Mouse (Mus musculus) midbrain, embryonic 15.5 days (tissue): ENCODE results near the gene Mapk10. TPM values are rescaled to one million over a fixed set of nuclear protein-coding genes. Genes with fewer than 3 reads are reported as not detected.
"Not testable (repeated sequence)": the region's sequence is repeated elsewhere in the genome, so short reads cannot be mapped to it uniquely, and the experiment has no call there.

Experiments
- ATAC-seq: fragments of 200-750 bp; cut with Nextera tagmentation; replicated peaks from 2 replicates; pipeline ENCODE4 v1.8.0; 2017; ENCODE audit warnings: moderate TSS enrichment
- H3K27ac ChIP-seq: fragments of 300-500 bp; sonication (generic); 2 replicates; pipeline ENCODE4 v1.5.1; 2015; ENCODE audit warnings: mild to moderate bottlenecking, inconsistent platforms
- H3K27me3 ChIP-seq: fragments of 300-500 bp; sonication (generic); replicated peaks from 2 replicates; pipeline ENCODE4 v1.6.1; 2015; ENCODE audit warnings: inconsistent platforms
- H3K36me3 ChIP-seq: fragments of 300-500 bp; sonication (generic); replicated peaks from 2 replicates; pipeline ENCODE4 v1.6.1; 2015; ENCODE audit warnings: inconsistent platforms
- H3K4me1 ChIP-seq: fragments of 300-500 bp; sonication (generic); 2 replicates; pipeline ENCODE4 v1.6.1; 2015; ENCODE audit warnings: inconsistent platforms
- H3K4me2 ChIP-seq: fragments of 300-500 bp; sonication (generic); 2 replicates; pipeline ENCODE4 v1.6.1; 2015; ENCODE audit warnings: inconsistent platforms, mild to moderate bottlenecking, moderate library complexity
- H3K4me3 ChIP-seq: fragments of 300-500 bp; sonication (generic); 2 replicates; pipeline ENCODE4 v1.5.1; 2015; ENCODE audit warnings: mild to moderate bottlenecking, inconsistent platforms
- H3K9ac ChIP-seq: fragments of 300-500 bp; sonication (generic); 2 replicates; pipeline ENCODE4 v1.6.1; 2015; ENCODE audit warnings: mild to moderate bottlenecking, inconsistent platforms
- H3K9me3 ChIP-seq: fragments of 300-500 bp; sonication (generic); 2 replicates; pipeline ENCODE4 v1.6.1; 2016; ENCODE audit warnings: inconsistent platforms
- WGBS: fragments of 180-500 bp; shearing (Covaris S2); methylation state at CpG from one replicate; pipeline ENCODE4 v1.1.7; 2015; ENCODE audit warnings: mixed read lengths; 5-methylcytosine and 5-hydroxymethylcytosine counted together
- polyA plus RNA-seq: library from polyadenylated mRNA; unstranded; fragments of >200 nt; fragmentation: Nextera tagmentation; extraction: Ambion mirVana; gene quantifications from 2 replicates; pipeline ENCODE4 v1.2.1, GENCODE M21; 2015

The Mapk10 gene
- polyA plus RNA-seq, 1 experiment from 2014 or later = 135 TPM

DNA sequence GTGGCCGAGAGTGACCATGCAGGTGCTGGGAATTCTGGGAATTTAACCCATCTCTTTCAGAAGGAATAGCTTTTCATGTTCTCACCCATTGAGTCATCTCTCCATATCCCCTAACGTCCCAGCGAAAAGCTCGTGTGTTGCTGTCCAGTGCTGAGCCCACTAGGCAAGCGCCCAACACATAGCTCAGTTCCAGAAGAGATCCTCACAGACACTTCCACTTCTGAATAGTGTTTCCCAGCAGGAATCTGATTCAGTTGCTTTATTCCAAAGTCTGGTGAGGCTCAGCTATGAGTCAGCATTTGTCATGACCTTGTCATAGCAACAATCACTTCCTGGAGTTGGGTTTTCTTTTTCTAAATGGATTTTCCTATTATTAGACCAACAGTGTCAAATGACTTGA, 217.2 kb downstream of the Mapk10 start:
- H3K9me3 ChIP-seq = no peaks in the 10 kb centered on the region
- no peak overlapping the region for H3K27ac ChIP-seq
- H3K4me2 ChIP-seq = no peak overlapping the region
- no peaks in the 10 kb centered on the region for H3K27me3 ChIP-seq
- peaks cover 12% of the 10 kb centered on the region; the same call in 1 of the 2 replicates for H3K36me3 ChIP-seq
- no peak for ATAC-seq
- 77% methylated on average over 5 of the region's 5 CpGs for WGBS
- no peaks in the 10 kb centered on the region for H3K4me1 ChIP-seq
- no peak overlapping the region for H3K4me3 ChIP-seq
- no peak overlapping the region for H3K9ac ChIP-seq

DNA sequence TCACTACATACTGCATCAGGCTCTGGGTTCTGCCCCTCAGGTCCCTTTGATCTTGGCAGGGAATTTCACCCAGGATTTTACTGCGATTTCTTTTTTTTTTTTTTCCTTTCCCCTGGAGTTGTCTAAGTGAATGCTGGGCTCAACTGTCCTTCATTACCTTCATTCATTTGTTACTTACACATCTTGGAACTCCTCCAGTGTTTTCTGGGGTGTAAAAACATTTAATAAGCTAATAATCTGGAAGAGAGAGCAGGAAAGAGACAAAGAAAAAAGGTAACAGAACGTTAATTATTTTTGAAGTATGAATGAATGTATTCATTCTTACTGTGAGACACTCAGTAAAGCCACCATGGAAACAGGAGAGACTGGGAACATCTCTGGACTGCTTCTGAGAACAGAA, 219.4 kb downstream of the Mapk10 start:
- peaks cover 15% of the 10 kb centered on the region; the same call in 1 of the 2 replicates for H3K36me3 ChIP-seq
- H3K27me3 ChIP-seq = no peaks in the 10 kb centered on the region
- no peak overlapping the region for H3K9ac ChIP-seq
- no peak overlapping the region for H3K4me2 ChIP-seq
- ATAC-seq = no peak
- H3K4me1 ChIP-seq = no peaks in the 10 kb centered on the region
- no peak overlapping the region for H3K4me3 ChIP-seq
- no peak overlapping the region for H3K27ac ChIP-seq
- no peaks in the 10 kb centered on the region for H3K9me3 ChIP-seq
- 75% methylated on average over 2 of the region's 2 CpGs for WGBS

DNA sequence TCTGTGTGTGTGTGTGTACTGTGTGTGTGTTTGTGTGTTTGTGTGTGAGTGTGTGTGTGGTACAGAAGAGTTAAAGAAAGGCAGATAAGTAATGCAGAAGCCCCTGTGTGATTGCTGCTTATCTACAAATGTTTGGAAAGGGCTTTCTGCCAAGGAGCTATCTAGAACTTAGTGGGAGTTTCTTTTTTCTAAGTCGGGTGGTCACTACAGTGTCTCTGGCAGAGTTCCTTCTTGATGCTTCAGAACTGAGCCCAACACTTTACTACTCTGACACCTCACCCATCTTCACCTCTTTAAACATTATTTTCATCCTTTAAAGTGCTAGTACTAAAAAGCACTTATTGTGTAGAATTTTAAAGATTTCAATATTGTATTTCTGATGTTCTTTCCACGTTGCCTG, 232.8 kb downstream of the Mapk10 start:
- no peak overlapping the region for H3K27ac ChIP-seq
- no peaks in the 10 kb centered on the region for H3K36me3 ChIP-seq
- H3K4me1 ChIP-seq = peaks cover 19% of the 10 kb centered on the region
- no peak overlapping the region for H3K9ac ChIP-seq
- no peaks in the 10 kb centered on the region for H3K9me3 ChIP-seq
- WGBS = 85% methylated on average over 2 of the region's 2 CpGs
- ATAC-seq = no peak
- no peak overlapping the region for H3K4me3 ChIP-seq
- H3K4me2 ChIP-seq = no peak overlapping the region
- H3K27me3 ChIP-seq = no peaks in the 10 kb centered on the region

DNA sequence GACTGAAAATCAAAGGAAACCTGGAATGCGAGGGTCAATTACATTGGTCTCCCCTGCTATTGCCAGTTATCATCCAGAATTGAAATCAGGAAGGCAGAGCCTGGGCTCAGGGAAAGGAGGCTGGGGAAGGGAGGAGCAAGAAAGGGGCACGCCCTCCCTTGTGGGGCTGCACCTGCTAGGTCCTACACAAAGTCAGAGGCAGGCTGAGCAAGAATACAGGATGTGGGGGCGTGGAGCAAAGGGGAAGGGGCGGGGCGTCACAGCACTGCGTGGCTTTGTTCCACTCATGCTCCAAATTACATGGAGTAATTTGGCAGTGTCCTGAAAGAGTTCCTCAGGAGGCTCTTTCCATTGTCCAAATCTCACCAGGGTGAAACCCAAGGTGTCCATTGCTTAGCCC, 234.0 kb downstream of the Mapk10 start:
- no peaks in the 10 kb centered on the region for H3K27me3 ChIP-seq
- no peak overlapping the region for H3K9ac ChIP-seq
- H3K36me3 ChIP-seq = no peaks in the 10 kb centered on the region
- H3K4me1 ChIP-seq = peaks cover 23% of the 10 kb centered on the region
- H3K27ac ChIP-seq = peak overlapping the region; percentile 72
- H3K4me2 ChIP-seq = no peak overlapping the region
- no peaks in the 10 kb centered on the region for H3K9me3 ChIP-seq
- 53% methylated on average over 6 of the region's 6 CpGs for WGBS
- peak; percentile 51 for ATAC-seq
- no peak overlapping the region for H3K4me3 ChIP-seq

DNA sequence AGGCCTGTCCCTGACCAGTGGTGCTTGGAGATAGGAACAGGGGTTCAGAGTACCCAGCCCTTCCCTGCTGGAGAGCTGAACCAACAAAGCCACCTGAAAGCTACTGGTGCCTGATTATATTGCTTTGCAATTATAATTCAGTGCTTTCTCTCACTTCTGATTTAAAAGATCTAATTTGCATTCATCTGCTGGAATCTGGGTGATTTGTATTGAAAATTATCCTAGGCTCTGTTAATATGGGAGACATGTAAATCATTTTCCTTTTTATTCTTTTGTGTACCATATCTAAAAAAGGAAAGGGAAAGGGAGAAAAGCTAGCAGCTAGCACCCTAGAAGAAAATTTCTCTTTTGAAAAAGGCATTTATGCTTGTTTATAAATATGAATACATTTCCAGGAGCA, 234.6 kb downstream of the Mapk10 start:
- no peaks in the 10 kb centered on the region for H3K9me3 ChIP-seq
- H3K4me1 ChIP-seq = peaks cover 23% of the 10 kb centered on the region
- no peaks in the 10 kb centered on the region for H3K36me3 ChIP-seq
- H3K27ac ChIP-seq = peak overlapping the region; percentile 72
- no peak overlapping the region for H3K9ac ChIP-seq
- no peak overlapping the region for H3K4me2 ChIP-seq
- no peaks in the 10 kb centered on the region for H3K27me3 ChIP-seq
- H3K4me3 ChIP-seq = no peak overlapping the region
- ATAC-seq = no peak

DNA sequence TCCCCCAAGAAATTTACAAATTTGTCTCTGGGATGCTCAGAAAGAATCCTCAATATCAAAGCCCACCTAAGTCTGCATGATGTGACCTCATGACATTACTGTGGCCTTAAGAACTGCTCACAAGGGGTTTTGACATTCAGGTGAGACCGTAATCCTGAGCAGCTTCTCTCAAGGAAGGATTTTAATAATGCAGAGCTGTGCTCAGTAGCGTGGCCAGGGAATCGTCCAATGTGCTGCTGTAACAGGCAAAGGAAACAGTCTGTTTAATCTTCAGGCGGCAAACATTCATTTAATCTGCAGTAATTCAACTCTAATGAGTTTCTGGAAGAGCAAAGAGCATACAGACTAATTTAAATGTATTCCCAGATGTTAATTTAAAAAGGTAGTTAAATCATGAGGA, 236.7 kb downstream of the Mapk10 start:
- Histone ChIP-seq H3K4me1 (peaks cover 23% of the 10 kb centered on the region), H3K36me3 (no peaks in the 10 kb centered on the region), H3K9ac (no peak overlapping the region), H3K27me3 (no peaks in the 10 kb centered on the region), H3K27ac (peak overlapping the region; percentile 58; the same call in 1 of the 2 replicates), H3K4me2 (no peak overlapping the region), H3K4me3 (no peak overlapping the region), H3K9me3 (no peaks in the 10 kb centered on the region)
- peak; percentile 32; the same call in 1 of the 2 replicates for ATAC-seq
- whole genome bisulfite sequencing = 30% methylated on average over 4 of the region's 4 CpGs

- no peaks in the 10 kb centered on the region for H3K4me1 ChIP-seq
- no peak overlapping the region for H3K4me3 ChIP-seq
- peaks cover 15% of the 10 kb centered on the region for H3K36me3 ChIP-seq
- H3K9me3 ChIP-seq = no peaks in the 10 kb centered on the region
- H3K27ac ChIP-seq = no peak overlapping the region
- ATAC-seq = no peak
- H3K9ac ChIP-seq = no peak overlapping the region
- no peaks in the 10 kb centered on the region for H3K27me3 ChIP-seq
- H3K4me2 ChIP-seq = no peak overlapping the region
- WGBS = 89% methylated on average over 5 of the region's 5 CpGs
Observed at GRCm38 (mm10) chr5:102964396-102964795, 246.7 kb downstream of the Mapk10 start.

- Histone ChIP-seq H3K9me3 (no peaks in the 10 kb centered on the region), H3K4me3 (no peak overlapping the region), H3K36me3 (no peaks in the 10 kb centered on the region), H3K4me2 (no peak overlapping the region), H3K9ac (no peak overlapping the region), H3K4me1 (no peaks in the 10 kb centered on the region), H3K27me3 (no peaks in the 10 kb centered on the region), H3K27ac (no peak overlapping the region)
- ATAC-seq = no peak
- WGBS = 84% methylated on average over 8 of the region's 8 CpGs
Observed at GRCm38 (mm10) chr5:102953414-102953813, 257.7 kb downstream of the Mapk10 start.

- no peaks in the 10 kb centered on the region for H3K4me1 ChIP-seq
- H3K27me3 ChIP-seq = no peaks in the 10 kb centered on the region
- H3K9ac ChIP-seq = no peak overlapping the region
- 80% methylated on average over 3 of the region's 3 CpGs for WGBS
- H3K9me3 ChIP-seq = no peaks in the 10 kb centered on the region
- no peak overlapping the region for H3K4me2 ChIP-seq
- no peak overlapping the region for H3K27ac ChIP-seq
- ATAC-seq = no peak
- H3K4me3 ChIP-seq = no peak overlapping the region
- no peaks in the 10 kb centered on the region for H3K36me3 ChIP-seq
Observed at GRCm38 (mm10) chr5:102952918-102953317, 258.2 kb downstream of the Mapk10 start.

- no peak overlapping the region for H3K4me2 ChIP-seq
- H3K36me3 ChIP-seq = no peaks in the 10 kb centered on the region
- no peak overlapping the region for H3K9ac ChIP-seq
- H3K9me3 ChIP-seq = no peaks in the 10 kb centered on the region
- H3K27ac ChIP-seq = 0 out of 2 replicates have a peak overlapping the region, but pooled peaks have one; percentile 8
- no peak overlapping the region for H3K4me3 ChIP-seq
- 76% methylated on average over 8 of the region's 8 CpGs for WGBS
- no peaks in the 10 kb centered on the region for H3K4me1 ChIP-seq
- H3K27me3 ChIP-seq = no peaks in the 10 kb centered on the region
- no peak for ATAC-seq
Observed at GRCm38 (mm10) chr5:102947061-102947711, 263.9 kb downstream of the Mapk10 start.

GRCm38 (mm10) chr5:102946625-102947024, 264.5 kb downstream of the Mapk10 start:
- H3K4me3 ChIP-seq = no peak overlapping the region
- H3K36me3 ChIP-seq = no peaks in the 10 kb centered on the region
- H3K4me1 ChIP-seq = no peaks in the 10 kb centered on the region

GRCm38 (mm10) chr5:102943864-102944630, 267.1 kb downstream of the Mapk10 start:
- not testable (repeated sequence) for H3K4me1 ChIP-seq, ATAC-seq, H3K27ac ChIP-seq, H3K9ac ChIP-seq, H3K27me3 ChIP-seq, H3K4me3 ChIP-seq, H3K36me3 ChIP-seq, H3K9me3 ChIP-seq, H3K4me2 ChIP-seq
- 81% methylated on average over 17 of the region's 17 CpGs for WGBS

More at GRCm38 (mm10) chr5:102946625-102947024, 264.5 kb downstream of the Mapk10 start:
- Histone ChIP-seq H3K27ac (no peak overlapping the region), H3K27me3 (no peaks in the 10 kb centered on the region), H3K4me2 (no peak overlapping the region), H3K9ac (no peak overlapping the region), H3K9me3 (no peaks in the 10 kb centered on the region)
- WGBS = 90% methylated on average over 8 of the region's 8 CpGs
- no peak for ATAC-seq

- WGBS = 35% methylated on average over 6 of the region's 6 CpGs
- H3K4me2 ChIP-seq = no peak overlapping the region
- H3K9ac ChIP-seq = no peak overlapping the region
- no peaks in the 10 kb centered on the region for H3K27me3 ChIP-seq
- no peaks in the 10 kb centered on the region for H3K4me1 ChIP-seq
- 0 out of 2 replicates have a peak overlapping the region, but pooled peaks have one; percentile 42 for H3K27ac ChIP-seq
- no peak overlapping the region for H3K4me3 ChIP-seq
- no peak for ATAC-seq
- peaks cover 4% of the 10 kb centered on the region; the same call in 1 of the 2 replicates for H3K36me3 ChIP-seq
- H3K9me3 ChIP-seq = no peaks in the 10 kb centered on the region
Observed at GRCm38 (mm10) chr5:102930161-102930560, 281.0 kb downstream of the Mapk10 start.
